Mouse (Mus musculus) forebrain, embryonic 12.5 days (tissue): ENCODE results near the gene Mfap1b. TPM values are rescaled to one million over a fixed set of nuclear protein-coding genes. Genes with fewer than 3 reads are reported as not detected.
A peak's percentile ranks its signal among the peaks of the same experiment; 100 is the strongest.

Source experiments
- ATAC-seq: fragments of 200-750 bp; cut with Nextera tagmentation; 2 replicates; pipeline ENCODE4 v1.8.0; 2017; ENCODE audit warnings: moderate TSS enrichment; ENCODE audit not compliant: low FRiP score
- H3K27ac ChIP-seq: fragments of 300-500 bp; sonication (generic); 2 replicates; pipeline ENCODE4 v1.5.1; 2016; ENCODE audit warnings: mild to moderate bottlenecking
- H3K27me3 ChIP-seq: fragments of 300-500 bp; sonication (generic); 2 replicates; pipeline ENCODE4 v1.6.1; 2016; ENCODE audit warnings: mild to moderate bottlenecking
- H3K36me3 ChIP-seq: fragments of 300-500 bp; sonication (generic); replicated peaks from 2 replicates; pipeline ENCODE4 v1.6.1; 2016; ENCODE audit warnings: mild to moderate bottlenecking
- H3K4me1 ChIP-seq: fragments of 300-500 bp; sonication (generic); 2 replicates; pipeline ENCODE4 v1.6.1; 2016
- H3K4me2 ChIP-seq: fragments of 300-500 bp; sonication (generic); 2 replicates; pipeline ENCODE4 v1.6.1; 2016; ENCODE audit warnings: mild to moderate bottlenecking, moderate library complexity
- H3K4me3 ChIP-seq: fragments of 300-500 bp; sonication (generic); replicated peaks from 2 replicates; pipeline ENCODE4 v1.5.1; 2016; ENCODE audit warnings: mild to moderate bottlenecking
- H3K9ac ChIP-seq: fragments of 300-500 bp; sonication (generic); 2 replicates; pipeline ENCODE4 v1.6.1; 2016; ENCODE audit warnings: mild to moderate bottlenecking
- H3K9me3 ChIP-seq: fragments of 300-500 bp; sonication (generic); 2 replicates; pipeline ENCODE4 v1.6.1; 2016
- WGBS: fragments of 180-500 bp; shearing (Covaris S2); methylation state at CpG from one replicate; pipeline ENCODE4 v1.1.7; 2016; 5-methylcytosine and 5-hydroxymethylcytosine counted together
- polyA plus RNA-seq: library from polyadenylated mRNA; unstranded; fragments of >200 nt; fragmentation: Nextera tagmentation; extraction: Ambion mirVana; gene quantifications from 2 replicates; pipeline ENCODE4 v1.2.1, GENCODE M21; 2016

Gene Mfap1b
- polyA plus RNA-seq, 1 experiment from 2014 or later = 67.6 TPM

DNA sequence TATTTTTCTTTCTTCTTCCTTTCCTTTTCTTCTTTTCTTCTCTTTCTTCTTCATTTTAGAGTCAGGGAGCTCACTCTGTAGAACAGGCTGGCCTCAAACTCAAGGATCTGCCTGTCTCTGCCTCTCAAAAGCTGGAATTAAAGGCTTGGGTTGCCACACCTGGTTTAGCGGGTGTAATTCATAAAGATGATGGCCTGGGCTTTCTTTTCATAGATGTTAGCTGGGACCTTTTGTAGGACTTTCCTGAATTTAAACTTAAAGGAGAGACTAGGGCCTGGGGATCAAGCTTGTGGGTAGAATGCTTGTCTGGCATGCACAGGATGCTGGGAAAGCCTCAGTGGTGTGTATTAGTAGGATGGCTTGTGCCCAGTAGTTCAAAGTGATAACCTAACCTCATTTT, 29.7 kb downstream of the Mfap1b start, which contains the start of gene Ell3:
Gene Ell3 (minus strand): TSS at position 101 of the 400 bp plus-strand sequence.
- ATAC-seq = no peak
- 86% methylated on average over 1 of the region's 1 CpGs for WGBS

DNA sequence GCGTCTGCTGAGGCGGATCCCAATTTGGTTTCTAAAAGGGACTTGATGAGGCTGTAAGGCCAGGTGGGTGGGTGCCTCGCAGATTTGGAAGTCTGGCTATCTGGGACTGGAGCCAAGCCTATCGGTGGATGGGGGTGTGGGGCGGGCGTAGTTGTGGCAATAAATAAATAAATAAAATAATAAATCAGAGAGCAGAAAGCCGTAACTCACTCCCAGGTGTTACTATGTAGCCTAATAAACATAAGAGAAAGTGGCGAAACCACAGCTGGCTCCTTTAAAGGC, 30.9 kb downstream of the Mfap1b start:
- 21% methylated on average over 8 of the region's 8 CpGs for WGBS
- Histone ChIP-seq H3K4me3 (peak overlapping the region; percentile 41; the same call in 1 of the 2 replicates), H3K4me1 (peaks cover 22% of the 10 kb centered on the region), H3K27me3 (peaks cover 30% of the 10 kb centered on the region), H3K9ac (0 out of 2 replicates have a peak overlapping the region, but pooled peaks have one; percentile 12), H3K27ac (no peak overlapping the region), H3K9me3 (no peaks in the 10 kb centered on the region), H3K36me3 (peaks cover 22% of the 10 kb centered on the region), H3K4me2 (peak overlapping the region; percentile 72)
- no peak for ATAC-seq

More for the DNA sequence above, 29.7 kb downstream of the Mfap1b start, which contains the start of gene Ell3:
- Histone ChIP-seq H3K36me3 (peaks cover 10% of the 10 kb centered on the region), H3K27ac (no peak within 1 kb of the TSS), H3K9me3 (no peaks in the 10 kb centered on the region), H3K27me3 (peaks cover 30% of the 10 kb centered on the region), H3K4me3 (no peak within 1 kb of the TSS), H3K4me2 (peak within 1 kb of the TSS; percentile 72; the same call in 1 of the 2 replicates), H3K4me1 (peaks cover 28% of the 10 kb centered on the region), H3K9ac (no peak within 1 kb of the TSS)

DNA sequence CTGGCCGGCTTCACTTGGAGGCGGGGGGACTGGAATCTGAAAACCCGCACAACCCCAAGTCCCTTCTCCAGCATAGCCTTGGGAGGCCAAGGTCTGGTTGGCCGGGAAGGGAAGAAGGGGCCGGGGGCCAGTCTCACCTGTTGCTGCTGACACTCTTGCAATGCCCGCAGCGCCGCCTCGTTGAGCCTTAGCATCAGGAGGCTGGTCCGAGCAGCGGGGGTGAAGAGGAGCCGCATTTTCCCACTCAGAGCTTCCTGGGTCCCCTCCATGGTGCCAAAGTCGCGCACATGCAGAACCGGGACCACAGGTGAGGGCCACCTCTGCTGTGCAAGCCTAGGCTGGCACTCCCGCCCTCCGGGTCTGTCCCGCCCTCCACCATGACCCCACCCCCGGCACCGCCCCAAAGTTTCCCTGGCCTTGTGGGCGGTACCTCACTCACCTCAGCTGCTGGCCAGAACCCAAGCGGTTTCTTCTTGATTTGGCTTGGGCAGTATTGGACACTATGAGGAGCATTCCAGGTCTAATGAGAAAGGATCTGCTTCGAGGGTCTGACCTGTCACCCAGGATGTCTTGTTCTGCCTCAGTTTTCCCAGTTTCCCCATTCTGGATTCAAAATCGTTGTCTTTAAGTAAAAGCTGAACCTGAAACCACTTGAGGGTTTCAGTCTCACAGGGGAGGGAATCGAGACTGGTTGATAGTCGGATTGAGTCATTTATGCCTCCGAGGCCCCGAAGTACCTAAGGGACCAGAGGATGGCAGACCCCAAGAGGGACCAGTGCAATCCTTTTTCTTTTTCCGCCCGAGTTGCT, 31.4 kb downstream of the Mfap1b start:
- Histone ChIP-seq H3K4me1 (peaks cover 19% of the 10 kb centered on the region), H3K4me3 (peak overlapping the region; percentile 41), H3K27ac (no peak overlapping the region), H3K9me3 (no peaks in the 10 kb centered on the region), H3K27me3 (peaks cover 30% of the 10 kb centered on the region), H3K9ac (peak overlapping the region; percentile 46), H3K4me2 (peak overlapping the region; percentile 72), H3K36me3 (peaks cover 27% of the 10 kb centered on the region)
- WGBS = 2% methylated on average over 30 of the region's 30 CpGs
- ATAC-seq = peak; percentile 72

DNA sequence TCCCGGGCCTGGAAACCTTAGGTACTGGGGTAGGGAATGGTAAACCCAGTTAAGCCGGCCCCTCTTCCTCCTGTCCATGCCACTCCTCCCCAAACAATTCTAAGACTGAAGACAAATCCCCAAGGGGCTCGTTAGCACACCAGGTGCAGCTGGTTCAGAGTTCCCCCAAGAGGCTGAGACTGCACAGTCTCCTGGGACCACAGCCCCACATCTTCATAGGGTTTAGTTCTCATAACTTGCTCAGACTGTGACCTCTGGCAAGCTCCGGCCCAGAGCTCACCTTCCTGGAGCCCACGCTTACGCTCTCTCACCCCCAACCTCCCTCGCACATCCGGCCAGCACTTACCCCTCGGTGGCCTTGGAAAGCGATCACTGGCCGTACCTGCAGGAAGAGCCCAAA, 32.1 kb downstream of the Mfap1b start:
- H3K9ac ChIP-seq = peak overlapping the region; percentile 46
- ATAC-seq = 0 out of 2 replicates have a peak, but pooled peaks have one; percentile 13
- H3K9me3 ChIP-seq = no peaks in the 10 kb centered on the region
- peaks cover 30% of the 10 kb centered on the region for H3K27me3 ChIP-seq
- peaks cover 19% of the 10 kb centered on the region for H3K4me1 ChIP-seq
- no peak overlapping the region for H3K27ac ChIP-seq
- peak overlapping the region; percentile 41 for H3K4me3 ChIP-seq
- WGBS = 10% methylated on average over 11 of the region's 11 CpGs
- H3K4me2 ChIP-seq = peak overlapping the region; percentile 72
- H3K36me3 ChIP-seq = peaks cover 34% of the 10 kb centered on the region

DNA sequence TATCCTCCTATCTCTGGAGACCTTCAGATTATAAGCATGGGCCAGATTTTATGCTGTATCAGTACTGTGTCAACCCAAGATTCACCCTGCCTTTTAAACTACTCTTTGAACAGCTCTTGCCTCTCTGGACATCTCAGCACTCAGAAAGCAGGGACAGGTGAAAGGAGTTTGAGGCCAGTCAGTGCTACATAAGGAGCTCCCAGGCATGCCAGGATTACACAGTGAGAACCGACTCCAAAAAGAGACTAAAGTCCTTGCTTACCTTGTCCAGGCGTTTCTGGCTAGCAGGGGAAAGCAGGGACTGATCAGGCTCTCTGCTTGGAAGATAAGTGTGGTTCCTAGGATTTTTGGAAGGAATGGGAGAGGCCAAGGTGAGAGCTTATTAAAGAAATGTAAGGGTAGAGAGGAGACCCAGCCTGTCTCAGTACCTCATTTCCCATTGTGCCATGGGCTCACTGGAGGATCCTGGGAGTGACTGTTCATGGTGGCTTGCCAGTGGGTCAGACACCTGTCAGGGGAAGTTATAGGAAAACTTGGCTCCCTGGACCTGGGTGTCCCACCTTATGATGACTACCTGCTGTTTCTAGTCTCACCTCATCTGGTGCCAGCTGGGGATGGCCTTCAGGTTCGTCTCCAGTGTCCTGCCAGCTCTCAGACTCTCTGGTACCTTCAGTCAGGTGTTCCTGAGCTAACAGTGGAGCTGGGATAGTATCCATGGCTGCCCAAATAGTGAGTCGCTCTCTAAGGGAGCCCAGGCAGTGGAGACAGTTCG, 32.8 kb downstream of the Mfap1b start:
- Histone ChIP-seq H3K9ac (no peak overlapping the region), H3K27me3 (peaks cover 30% of the 10 kb centered on the region), H3K9me3 (no peaks in the 10 kb centered on the region), H3K27ac (no peak overlapping the region), H3K4me1 (peaks cover 19% of the 10 kb centered on the region), H3K4me3 (no peak overlapping the region), H3K36me3 (peaks cover 39% of the 10 kb centered on the region), H3K4me2 (no peak overlapping the region)
- no peak for ATAC-seq
- 57% methylated on average over 5 of the region's 5 CpGs for WGBS

DNA sequence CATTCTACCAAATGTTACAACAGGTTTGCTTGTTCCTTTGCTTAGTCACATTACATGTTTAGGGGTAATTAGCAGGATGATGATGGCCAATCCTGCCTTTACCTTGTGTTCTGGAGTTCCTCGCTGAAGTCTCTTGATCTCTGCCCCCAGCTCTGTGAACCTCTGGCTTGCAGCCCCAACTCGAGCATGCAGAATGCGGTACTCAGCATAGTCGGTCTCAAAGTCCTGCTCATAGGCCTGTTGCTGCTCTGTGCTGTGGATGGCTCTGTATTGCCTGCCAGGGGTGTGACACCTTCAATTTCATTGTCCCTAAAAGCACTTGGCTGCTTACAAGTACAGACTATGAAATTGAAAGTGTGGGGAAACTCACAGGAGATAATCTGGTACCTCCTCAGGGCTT, 34.1 kb downstream of the Mfap1b start:
- ATAC-seq = no peak
- H3K27me3 ChIP-seq = peaks cover 30% of the 10 kb centered on the region
- no peak overlapping the region for H3K27ac ChIP-seq
- peaks cover 52% of the 10 kb centered on the region for H3K36me3 ChIP-seq
- H3K9me3 ChIP-seq = no peaks in the 10 kb centered on the region
- H3K4me3 ChIP-seq = no peak overlapping the region
- peaks cover 19% of the 10 kb centered on the region for H3K4me1 ChIP-seq
- no peak overlapping the region for H3K9ac ChIP-seq
- H3K4me2 ChIP-seq = no peak overlapping the region
- WGBS = 76% methylated on average over 4 of the region's 4 CpGs

DNA sequence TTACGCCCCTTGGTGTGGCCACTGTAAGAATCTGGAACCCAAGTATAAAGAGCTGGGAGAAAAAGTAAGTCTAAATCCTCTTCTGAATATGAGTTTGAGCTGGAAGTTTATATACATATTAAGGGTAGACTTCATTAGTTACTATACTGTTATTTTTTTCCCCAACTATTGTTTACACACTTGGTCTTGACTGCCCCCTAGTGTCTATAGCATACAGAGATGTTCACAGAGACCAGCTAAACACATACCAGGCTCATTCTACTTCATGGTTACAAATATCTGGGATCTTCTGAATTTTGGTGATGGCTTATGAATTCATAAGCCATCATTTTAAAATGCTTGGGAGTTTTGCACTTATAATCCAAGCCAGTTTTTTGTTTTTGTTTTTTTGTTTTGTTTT, 39.0 kb downstream of the Mfap1b start:
- Histone ChIP-seq H3K4me2 (no peak overlapping the region), H3K36me3 (peaks cover 96% of the 10 kb centered on the region), H3K4me3 (no peak overlapping the region), H3K9ac (no peak overlapping the region), H3K27me3 (no peaks in the 10 kb centered on the region), H3K27ac (no peak overlapping the region), H3K9me3 (no peaks in the 10 kb centered on the region), H3K4me1 (no peaks in the 10 kb centered on the region)
- 100% methylated on average over 1 of the region's 1 CpGs for WGBS
- no peak for ATAC-seq

DNA sequence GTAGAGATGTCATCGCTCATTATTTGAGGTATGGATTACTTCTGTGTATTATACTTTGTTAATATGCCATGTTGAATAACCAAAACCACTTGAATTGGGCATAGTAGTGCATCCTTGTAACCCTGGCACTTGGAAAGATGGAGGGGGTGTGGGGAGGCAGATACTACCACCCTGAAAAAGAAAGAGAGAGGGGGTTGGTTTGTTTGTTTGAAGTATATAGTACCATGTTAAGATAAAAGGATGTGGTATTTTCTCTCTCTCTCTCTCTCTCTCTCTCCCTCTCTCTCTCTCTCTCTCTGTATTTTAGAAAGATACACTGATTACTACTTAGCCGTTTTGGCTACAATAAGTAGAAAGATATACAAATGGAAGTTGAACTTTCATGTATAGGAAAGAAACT, 48.0 kb downstream of the Mfap1b start:
- Histone ChIP-seq H3K4me1 (no peaks in the 10 kb centered on the region), H3K4me2 (no peak overlapping the region), H3K36me3 (peaks cover 81% of the 10 kb centered on the region), H3K27ac (no peak overlapping the region), H3K4me3 (no peak overlapping the region), H3K9ac (no peak overlapping the region), H3K27me3 (no peaks in the 10 kb centered on the region), H3K9me3 (no peaks in the 10 kb centered on the region)
- 95% methylated on average over 2 of the region's 2 CpGs for WGBS
- ATAC-seq = no peak

DNA sequence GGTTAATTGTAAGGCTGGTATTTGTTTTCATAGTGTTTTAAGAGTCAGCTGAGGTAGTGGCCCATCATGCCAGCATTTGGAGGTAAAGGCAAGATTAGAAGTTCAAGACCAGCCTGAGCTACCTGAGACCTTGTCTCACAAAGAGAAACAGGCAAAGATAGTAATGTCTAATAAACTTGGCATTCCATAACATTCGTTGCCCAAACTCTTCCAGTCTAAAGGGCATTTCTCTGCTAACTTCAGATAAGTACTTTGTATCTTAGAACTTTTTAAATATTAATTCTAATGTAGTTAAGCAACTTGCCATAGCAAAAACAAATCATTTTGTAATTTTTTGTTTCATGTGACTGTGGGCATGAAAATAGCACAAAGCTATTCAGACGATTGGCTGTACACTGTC, 50.7 kb downstream of the Mfap1b start:
- no peak overlapping the region for H3K4me2 ChIP-seq
- no peaks in the 10 kb centered on the region for H3K9me3 ChIP-seq
- H3K9ac ChIP-seq = no peak overlapping the region
- H3K4me1 ChIP-seq = no peaks in the 10 kb centered on the region
- WGBS = 97% methylated on average over 2 of the region's 2 CpGs
- peaks cover 74% of the 10 kb centered on the region for H3K36me3 ChIP-seq
- H3K4me3 ChIP-seq = no peak overlapping the region
- no peaks in the 10 kb centered on the region for H3K27me3 ChIP-seq
- ATAC-seq = no peak
- no peak overlapping the region for H3K27ac ChIP-seq

DNA sequence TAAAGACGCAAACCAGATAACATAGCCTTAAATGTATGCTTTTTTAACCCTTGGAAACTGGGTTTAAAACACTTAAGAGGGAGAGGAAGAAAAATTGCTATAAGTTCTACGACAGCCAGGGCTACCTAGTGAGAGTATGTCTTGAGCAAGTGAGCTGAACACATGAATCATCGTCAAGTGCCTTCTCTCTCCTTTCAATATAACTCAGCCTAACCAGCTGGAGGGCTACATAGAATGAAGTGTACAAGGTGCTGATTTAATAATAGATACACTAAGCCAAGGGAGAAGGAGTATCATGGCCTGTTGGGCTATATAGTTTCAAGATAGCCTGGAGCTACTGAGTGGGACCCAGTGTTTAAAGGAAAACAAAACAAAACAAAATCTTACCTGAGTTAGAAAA, 55.4 kb downstream of the Mfap1b start:
- no peak for ATAC-seq
- H3K4me3 ChIP-seq = no peak overlapping the region
- H3K9me3 ChIP-seq = no peaks in the 10 kb centered on the region
- H3K9ac ChIP-seq = no peak overlapping the region
- no peak overlapping the region for H3K4me2 ChIP-seq
- no peak overlapping the region for H3K27ac ChIP-seq
- WGBS = 93% methylated on average over 3 of the region's 3 CpGs
- peaks cover 26% of the 10 kb centered on the region for H3K4me1 ChIP-seq
- H3K36me3 ChIP-seq = peaks cover 57% of the 10 kb centered on the region
- no peaks in the 10 kb centered on the region for H3K27me3 ChIP-seq

DNA sequence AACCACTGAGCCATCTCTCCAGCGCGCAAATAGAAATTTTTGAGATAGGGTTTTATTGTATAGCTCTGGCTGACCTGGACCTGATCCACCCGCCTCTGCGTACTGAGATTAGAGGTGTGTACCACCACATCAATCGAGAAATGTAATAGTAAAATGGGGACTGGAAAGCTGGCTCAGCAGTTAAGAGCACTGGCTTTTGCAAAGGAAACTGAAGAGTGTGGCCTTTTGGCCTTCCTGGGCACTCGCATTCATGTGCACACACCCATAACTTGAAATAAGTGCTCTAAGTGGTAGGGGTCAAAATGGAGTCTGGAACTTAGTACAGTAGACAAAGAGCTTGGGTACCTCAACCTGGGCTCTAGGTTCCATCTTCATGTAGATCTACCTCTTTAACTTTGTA, 57.5 kb downstream of the Mfap1b start:
- H3K9me3 ChIP-seq = no peaks in the 10 kb centered on the region
- no peaks in the 10 kb centered on the region for H3K27me3 ChIP-seq
- peak overlapping the region; percentile 67; the same call in 1 of the 2 replicates for H3K4me2 ChIP-seq
- peaks cover 38% of the 10 kb centered on the region for H3K36me3 ChIP-seq
- no peak overlapping the region for H3K4me3 ChIP-seq
- H3K9ac ChIP-seq = peak overlapping the region; percentile 29; the same call in 1 of the 2 replicates
- ATAC-seq = no peak
- H3K4me1 ChIP-seq = peaks cover 32% of the 10 kb centered on the region
- 95% methylated on average over 6 of the region's 6 CpGs for WGBS
- no peak overlapping the region for H3K27ac ChIP-seq

DNA sequence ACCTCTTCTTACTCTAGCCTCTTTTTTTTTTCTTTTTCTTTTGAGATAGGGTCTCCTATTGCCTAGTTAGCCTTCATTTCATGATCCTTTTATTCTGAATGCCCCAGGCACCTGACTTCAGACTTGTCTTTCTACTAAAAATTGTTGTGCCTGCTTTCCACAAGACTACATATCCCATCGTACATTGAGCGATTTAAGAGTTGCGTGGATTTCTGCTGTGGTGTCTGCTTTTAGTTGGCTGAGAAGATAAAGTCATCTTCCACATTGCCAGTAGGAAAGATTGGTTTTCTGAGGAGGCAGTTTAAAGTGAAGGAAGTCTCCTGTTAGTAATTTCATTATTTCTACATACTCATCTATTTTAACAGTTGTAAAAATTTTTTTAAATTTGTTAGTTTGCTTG, 58.3 kb downstream of the Mfap1b start:
- no peak overlapping the region for H3K27ac ChIP-seq
- no peaks in the 10 kb centered on the region for H3K9me3 ChIP-seq
- peak overlapping the region; percentile 67 for H3K4me2 ChIP-seq
- H3K4me3 ChIP-seq = peak overlapping the region; percentile 98
- 90% methylated on average over 3 of the region's 3 CpGs for WGBS
- peaks cover 32% of the 10 kb centered on the region for H3K4me1 ChIP-seq
- H3K27me3 ChIP-seq = no peaks in the 10 kb centered on the region
- ATAC-seq = no peak
- peak overlapping the region; percentile 100; the same call in 1 of the 2 replicates for H3K9ac ChIP-seq
- H3K36me3 ChIP-seq = peaks cover 35% of the 10 kb centered on the region
